ENCODE assay signal across 1 mouse cellular context in genomic region chr11:72998771-72999170, GRCm38 (mm10).
A peak's percentile ranks its signal among the peaks of the same experiment; 100 is the strongest.
TF ChIP-seq lines count a peak whose summit lies in the region.

Gene P2rx1, plus strand, starts transcription at chr11:72999103.

TF ChIP-seq in MEL, 35 proteins besides CTCF, POLR2A, EP300 and RAD21 (continued from another document):
- no peak for TF ChIP-seq ZC3H11A (IDR thresholded peaks at IDR 0.05; ENCODE audit: low read depth, low read length)
- TF ChIP-seq ZKSCAN1 (IDR thresholded peaks at IDR 0.05; ENCODE audit: low read depth, low read length), result no peak
- no peak for TF ChIP-seq USF1 (IDR thresholded peaks at IDR 0.05; ENCODE audit: low read depth, low read length)
- peak; percentile 48; the same call in 1 of the 2 replicates for TF ChIP-seq GATA1 (IDR thresholded peaks at IDR 0.05; ENCODE audit: low read depth, low read length)
- no peak for TF ChIP-seq MAX (IDR thresholded peaks at IDR 0.05; ENCODE audit: low read length)
- no peak for TF ChIP-seq MEF2A (IDR thresholded peaks at IDR 0.05; ENCODE audit: extremely low read depth, insufficient replicate concordance, low read depth, low read length, poor library complexity, severe bottlenecking)
- TF ChIP-seq JUND (IDR thresholded peaks at IDR 0.05; ENCODE audit: low read depth, low read length), result no peak
- no peak for TF ChIP-seq CHD1 (IDR thresholded peaks at IDR 0.05; ENCODE audit: low read depth, low read length)
- TF ChIP-seq USF2 (IDR thresholded peaks at IDR 0.05; ENCODE audit: borderline replicate concordance in 1 of 2, insufficient read depth in 1 of 2, low read depth in 1 of 2, low read length in 2 of 2), result no peak
- no peak for TF ChIP-seq HCFC1 (IDR thresholded peaks at IDR 0.05; ENCODE audit: low read depth, low read length)
- TF ChIP-seq RCOR1 (IDR thresholded peaks at IDR 0.05; ENCODE audit: low read depth, low read length), result no peak
- TF ChIP-seq ZMIZ1 (IDR thresholded peaks at IDR 0.05; ENCODE audit: low read depth, low read length), result no peak
- TF ChIP-seq MAFK (IDR thresholded peaks at IDR 0.05; ENCODE audit: borderline replicate concordance, low read depth, low read length), result no peak
- no peak for TF ChIP-seq POLR2AphosphoS2 (IDR thresholded peaks at IDR 0.05; ENCODE audit: low read length)
- TF ChIP-seq CHD2 (IDR thresholded peaks at IDR 0.05; ENCODE audit: low read length), result peak; percentile 36; the same call in 1 of the 2 replicates
- peak; percentile 25; the same call in 1 of the 2 replicates for TF ChIP-seq SIN3A (IDR thresholded peaks at IDR 0.05; ENCODE audit: low read length)
- TF ChIP-seq TAL1 (IDR thresholded peaks at IDR 0.05; ENCODE audit: low read length), result peak; percentile 43
- TF ChIP-seq ETS1 (IDR thresholded peaks at IDR 0.05; ENCODE audit: low read depth, low read length), result peak; percentile 40
- TF ChIP-seq BHLHE40 (IDR thresholded peaks at IDR 0.05; ENCODE audit: borderline replicate concordance, low read depth, low read length), result no peak
- 0 out of 2 replicates have a peak, but pooled peaks have one; percentile 29 for TF ChIP-seq MXI1 (IDR thresholded peaks at IDR 0.05; ENCODE audit: low read depth, low read length)
- no peak for TF ChIP-seq UBTF (IDR thresholded peaks at IDR 0.05; ENCODE audit: borderline replicate concordance, insufficient read depth, low read depth, low read length)
TF ChIP-seq in MEL: peak in this region for 10.
